Mouse (Mus musculus): ENCODE data around the gene Tmigd1.

Tmigd1 gene

GRCm38 (mm10) chr11:76901579-76902361 is at the start of gene Tmigd1:
Gene Tmigd1 (plus strand): TSS chr11:76902159.
- no peak for DNase-seq (ENCODE audit: low spot score)

GRCm38 (mm10) chr11:76854475-76855341 is 47.3 kb upstream of the Tmigd1 start:
- DNase-seq (ENCODE audit: low spot score), result no peak

GRCm38 (mm10) chr11:76856601-76857000 is 45.4 kb upstream of the Tmigd1 start:
- DNase-seq (ENCODE audit: low spot score), result no peak

GRCm38 (mm10) chr11:76857111-76857510 is 44.8 kb upstream of the Tmigd1 start:
- no peak for DNase-seq (ENCODE audit: low spot score)

GRCm38 (mm10) chr11:76858781-76859180 is 43.2 kb upstream of the Tmigd1 start:
- DNase-seq (ENCODE audit: low spot score), result no peak

GRCm38 (mm10) chr11:76859261-76859660 is 42.7 kb upstream of the Tmigd1 start:
- DNase-seq (ENCODE audit: low spot score), result no peak

GRCm38 (mm10) chr11:76861185-76861584 is 40.8 kb upstream of the Tmigd1 start:
- no peak for DNase-seq (ENCODE audit: low spot score)

GRCm38 (mm10) chr11:76872556-76873234 is 29.3 kb upstream of the Tmigd1 start:
- no peak for DNase-seq (ENCODE audit: low spot score)

- DNase-seq (ENCODE audit: low spot score), result no peak
Measured at GRCm38 (mm10) chr11:76873865-76874264, 28.1 kb upstream of the Tmigd1 start.

- no peak for DNase-seq (ENCODE audit: low spot score)
Measured at GRCm38 (mm10) chr11:76874766-76875165, 27.2 kb upstream of the Tmigd1 start.

- no peak for DNase-seq (ENCODE audit: low spot score)
Measured at GRCm38 (mm10) chr11:76879816-76880215, 22.1 kb upstream of the Tmigd1 start.

GRCm38 (mm10) chr11:76884451-76884850 is 17.5 kb upstream of the Tmigd1 start:
- no peak for DNase-seq (ENCODE audit: low spot score)

GRCm38 (mm10) chr11:76889339-76890164 is 12.4 kb upstream of the Tmigd1 start:
- DNase-seq (ENCODE audit: low spot score), result no peak

GRCm38 (mm10) chr11:76891171-76891570 is 10.8 kb upstream of the Tmigd1 start:
- DNase-seq (ENCODE audit: low spot score), result no peak

GRCm38 (mm10) chr11:76891738-76892349 is 10.1 kb upstream of the Tmigd1 start:
- DNase-seq (ENCODE audit: low spot score), result no peak

- no peak for DNase-seq (ENCODE audit: low spot score)
Measured at GRCm38 (mm10) chr11:76892972-76893371, 9.0 kb upstream of the Tmigd1 start.

GRCm38 (mm10) chr11:76893570-76893969 is 8.4 kb upstream of the Tmigd1 start:
- no peak for DNase-seq (ENCODE audit: low spot score)

GRCm38 (mm10) chr11:76894240-76894639 is 7.7 kb upstream of the Tmigd1 start:
- DNase-seq (ENCODE audit: low spot score), result no peak

- DNase-seq (ENCODE audit: low spot score), result no peak
Measured at GRCm38 (mm10) chr11:76896360-76896759, 5.6 kb upstream of the Tmigd1 start.

- DNase-seq (ENCODE audit: low spot score), result no peak
Measured at GRCm38 (mm10) chr11:76897126-76897525, 4.8 kb upstream of the Tmigd1 start.

- no peak for DNase-seq (ENCODE audit: low spot score)
Measured at GRCm38 (mm10) chr11:76897871-76898270, 4.1 kb upstream of the Tmigd1 start.

All from spleen, adult 12 weeks (tissue).